In genomic region chr11:60178506-60178905, GRCm38 (mm10) we compare ENCODE assay signal across 8 mouse cellular contexts. TPM values are rescaled to one million over a fixed set of nuclear protein-coding genes. Genes with fewer than 3 reads are reported as not detected.
DNase-seq lines count a peak whose midpoint lies in the region; ATAC-seq and TF ChIP-seq lines count a peak whose summit lies in the region.

No protein-coding gene starts in this region.

- no peak overlapping the region for H3K4me3 ChIP-seq in MEL (ENCODE audit: control insufficient read depth in 1 of 2, insufficient read depth in 1 of 2, low read depth in 2 of 2, low read length in 2 of 2)
- H3K4me3 ChIP-seq in hindbrain, embryonic 13.5 days, result no peak overlapping the region; the same call in 1 of the 2 replicates
- H3K4me3 ChIP-seq in lung, embryonic 15.5 days, result no peak overlapping the region

- no peak for TF ChIP-seq EP300 in MEL (IDR thresholded peaks at IDR 0.05; ENCODE audit: low read depth in 1 of 2, low read length in 2 of 2)

- TF ChIP-seq RAD21 in MEL (IDR thresholded peaks at IDR 0.05; ENCODE audit: low read depth, low read length), result no peak

- ATAC-seq in hindbrain, embryonic 13.5 days (ENCODE audit: low FRiP score), result no peak
- ATAC-seq in lung, embryonic 15.5 days (ENCODE audit: borderline replicate concordance, extremely low read depth, low FRiP score, low TSS enrichment), result no peak

- no peaks in the 10 kb centered on the region for H3K79me2 ChIP-seq in MEL (ENCODE audit: control insufficient read depth, insufficient read depth, low read length, poor library complexity)

- H3K36me3 ChIP-seq in MEL (ENCODE audit: control insufficient read depth in 1 of 2, insufficient read depth in 2 of 2, low read length in 2 of 2), result peaks cover 2 to 3% of the 10 kb centered on the region in 2 experiments; a peak in 1 of 4 replicates
- peaks cover 8% of the 10 kb centered on the region; the same call in 1 of the 2 replicates for H3K36me3 ChIP-seq in hindbrain, embryonic 13.5 days
- H3K36me3 ChIP-seq in lung, embryonic 15.5 days, result no peaks in the 10 kb centered on the region

- peak; percentile 60 for DNase-seq in adrenal gland, postnatal 10 days
- DNase-seq in adrenal gland, adult 8-10 months, result no peak
- DNase-seq in MEL (ENCODE audit: low read depth, low spot score), result peak; percentile 33
- DNase-seq in left cerebral cortex, adult 11 months (ENCODE audit: low spot score), result no peak
- DNase-seq in right cerebral cortex, postnatal 25 days, result no peak
- DNase-seq in gastrocnemius, postnatal 4 days (ENCODE audit: low spot score in 2 of 2), result no peak

- no peaks in the 10 kb centered on the region for H3K27me3 ChIP-seq in MEL (ENCODE audit: control insufficient read depth in 1 of 2, insufficient read depth in 2 of 2, low read length in 2 of 2)
- H3K27me3 ChIP-seq in hindbrain, embryonic 13.5 days, result no peaks in the 10 kb centered on the region
- no peaks in the 10 kb centered on the region for H3K27me3 ChIP-seq in lung, embryonic 15.5 days

- TF ChIP-seq POLR2A in MEL (IDR thresholded peaks at IDR 0.05; ENCODE audit: control insufficient read depth in 1 of 2, insufficient read depth in 1 of 2, low read depth in 1 of 2, low read length in 2 of 2, poor library complexity in 1 of 2), result no peak

- H3K9me3 ChIP-seq in MEL (replicated peaks; ENCODE audit: insufficient read depth, low read length), result no peaks in the 10 kb centered on the region
- H3K9me3 ChIP-seq in hindbrain, embryonic 13.5 days, result no peaks in the 10 kb centered on the region
- no peaks in the 10 kb centered on the region for H3K9me3 ChIP-seq in lung, embryonic 15.5 days

- no peak overlapping the region for H3K9ac ChIP-seq in MEL (ENCODE audit: control insufficient read depth, low read depth, low read length, poor library complexity, severe bottlenecking)
- H3K9ac ChIP-seq in hindbrain, embryonic 13.5 days, result peak overlapping the region; percentile 93; the same call in 1 of the 2 replicates
- no peak overlapping the region for H3K9ac ChIP-seq in lung, embryonic 15.5 days

- TF ChIP-seq CTCF in MEL (IDR thresholded peaks at IDR 0.05 in 2 of 3, conservative IDR thresholded peaks at IDR 0.05 in 1 of 3; ENCODE audit: control insufficient read depth in 1 of 3, insufficient read depth in 1 of 3, low read depth in 2 of 3, low read length in 3 of 3, poor library complexity in 1 of 3, severe bottlenecking in 1 of 3), result no peak

- no peaks in the 10 kb centered on the region; a peak in 1 of 4 replicates for H3K4me1 ChIP-seq in MEL (ENCODE audit: control insufficient read depth in 1 of 2, insufficient read depth in 2 of 2, low read length in 2 of 2)
- peaks cover 91% of the 10 kb centered on the region for H3K4me1 ChIP-seq in hindbrain, embryonic 13.5 days (replicated peaks)
- H3K4me1 ChIP-seq in lung, embryonic 15.5 days, result peaks cover 93% of the 10 kb centered on the region

- no peak overlapping the region for H3K27ac ChIP-seq in MEL (ENCODE audit: control insufficient read depth, low read depth, low read length)
- H3K27ac ChIP-seq in hindbrain, embryonic 13.5 days, result peak overlapping the region; percentile 100
- peak overlapping the region; percentile 91 for H3K27ac ChIP-seq in lung, embryonic 15.5 days

- H3K4me2 ChIP-seq in hindbrain, embryonic 13.5 days, result peak overlapping the region; percentile 94
- peak overlapping the region; percentile 99; the same call in 1 of the 2 replicates for H3K4me2 ChIP-seq in lung, embryonic 15.5 days

TF ChIP-seq in MEL, 35 proteins besides CTCF, POLR2A, EP300 and RAD21:
- TF ChIP-seq ETS1 (IDR thresholded peaks at IDR 0.05; ENCODE audit: low read depth, low read length) (0 out of 2 replicates have a peak, but pooled peaks have one; percentile 35), NELFE (IDR thresholded peaks at IDR 0.05; ENCODE audit: low read depth, low read length) (no peak)

RNA-seq across cellular contexts. Expression of gene Srebf1, which starts 43.9 kb away (rescaled TPM):
- total RNA-seq in adrenal gland, postnatal 10 days (2021), result 100 to 1,000 TPM; 126 to 185 TPM
- total RNA-seq in adrenal gland, adult 8-10 months (2022), result 100 to 1,000 TPM; 165 to 367 (median 213) TPM
- total RNA-seq in MEL (2012; rRNA removed), result 288 and 305 TPM in 2 replicates
- 100 to 1,000 TPM in 1 of 2 experiments, not detected in 1; 241 TPM for polyA plus RNA-seq in MEL (2012; ENCODE audit: insufficient read depth in 1 of 2, insufficient read length in 2 of 2, low read depth in 1 of 2, low replicate concordance in 2 of 2, missing spikeins in 1 of 2)
- 38.2 and 43.9 TPM in 2 replicates for polyA plus RNA-seq in hindbrain, embryonic 13.5 days (2015; fragmentation: Nextera tagmentation; extraction: Ambion mirVana)
- polyA plus RNA-seq in lung, embryonic 15.5 days (2015; fragmentation: Nextera tagmentation; extraction: Ambion mirVana), result 74.3 and 76.8 TPM in 2 replicates
- total RNA-seq in gastrocnemius, postnatal 4 days (2021), result 10 to 100 TPM; 48.6 to 53.1 TPM

Comparison
In these comparisons a context has a peak if more than half of its experiments do, and no peak if none do; other contexts are left out.
1. DNase-seq: peak in adrenal gland, postnatal 10 days (single experiment) and MEL (single experiment); none in adrenal gland, adult 8-10 months (single experiment), left cerebral cortex, adult 11 months (single experiment), right cerebral cortex, postnatal 25 days (single experiment) and gastrocnemius, postnatal 4 days (0 of 2).